Mouse (Mus musculus) activated CD4-positive, CD25-positive, alpha-beta regulatory T cell, adult 4 months (primary cell): Measurements from ENCODE around the gene Sh3rf3. TPM values are rescaled to one million over a fixed set of nuclear protein-coding genes. Genes with fewer than 3 reads are reported as not detected.

Source experiments
- ATAC-seq: one replicate; pipeline ENCODE4 v1.8.0; 2017
- polyA plus RNA-seq, 2 experiments: library from polyadenylated mRNA; unstranded; fragments of 100-300 nt; shearing (Covaris generic); gene quantifications; one replicate each; pipeline ENCODE4 v1.2.1; 2017

Sh3rf3 gene
- polyA plus RNA-seq, 2 experiments from 2014 or later, result not detected

GRCm38 (mm10) chr10:58921643-58922188 lies 108.6 kb downstream of the Sh3rf3 start:
- ATAC-seq, result no peak

- ATAC-seq, result no peak
Observed at GRCm38 (mm10) chr10:58922216-58922829, 109.2 kb downstream of the Sh3rf3 start.

- ATAC-seq, result no peak
Observed at GRCm38 (mm10) chr10:58922993-58923392, 109.8 kb downstream of the Sh3rf3 start.

- ATAC-seq, result no peak
Observed at GRCm38 (mm10) chr10:58926578-58926977, 113.4 kb downstream of the Sh3rf3 start.

GRCm38 (mm10) chr10:58928952-58929442 lies 115.8 kb downstream of the Sh3rf3 start:
- ATAC-seq, result no peak

GRCm38 (mm10) chr10:58932151-58932773 lies 119.1 kb downstream of the Sh3rf3 start:
- ATAC-seq, result no peak

GRCm38 (mm10) chr10:58935606-58936005 lies 122.4 kb downstream of the Sh3rf3 start:
- ATAC-seq, result no peak

GRCm38 (mm10) chr10:58936441-58936860 lies 123.3 kb downstream of the Sh3rf3 start:
- no peak for ATAC-seq

GRCm38 (mm10) chr10:58937521-58937920 lies 124.4 kb downstream of the Sh3rf3 start:
- ATAC-seq, result no peak

- no peak for ATAC-seq
Observed at GRCm38 (mm10) chr10:58942819-58943218, 129.7 kb downstream of the Sh3rf3 start.

GRCm38 (mm10) chr10:58943661-58944400 lies 130.7 kb downstream of the Sh3rf3 start:
- no peak for ATAC-seq

- ATAC-seq, result no peak
Observed at GRCm38 (mm10) chr10:58944930-58945329, 131.8 kb downstream of the Sh3rf3 start.

- no peak for ATAC-seq
Observed at GRCm38 (mm10) chr10:58949770-58950638, 136.8 kb downstream of the Sh3rf3 start.

GRCm38 (mm10) chr10:58960193-58960592 lies 147.0 kb downstream of the Sh3rf3 start:
- no peak for ATAC-seq

GRCm38 (mm10) chr10:58968236-58968635 lies 155.1 kb downstream of the Sh3rf3 start:
- no peak for ATAC-seq

GRCm38 (mm10) chr10:58969351-58969750 lies 156.2 kb downstream of the Sh3rf3 start:
- no peak for ATAC-seq

GRCm38 (mm10) chr10:58972115-58972514 lies 159.0 kb downstream of the Sh3rf3 start:
- ATAC-seq, result no peak

GRCm38 (mm10) chr10:58974138-58974537 lies 161.0 kb downstream of the Sh3rf3 start:
- ATAC-seq, result no peak

- no peak for ATAC-seq
Observed at GRCm38 (mm10) chr10:58979320-58979959, 166.3 kb downstream of the Sh3rf3 start.

GRCm38 (mm10) chr10:58981674-58982329 lies 168.6 kb downstream of the Sh3rf3 start:
- no peak for ATAC-seq

- no peak for ATAC-seq
Observed at GRCm38 (mm10) chr10:58982546-58983154, 169.5 kb downstream of the Sh3rf3 start.
